Mouse (Mus musculus) midbrain, postnatal 0 days (tissue): Measurements from ENCODE around the gene Zbtb34. TPM values are rescaled to one million over a fixed set of nuclear protein-coding genes. Genes with fewer than 3 reads are reported as not detected.

Experiments used
- ATAC-seq: fragments of 200-750 bp; cut with Nextera tagmentation; 2 replicates; pipeline ENCODE4 v1.8.0; 2017; ENCODE audit warnings: moderate number of reproducible peaks, mild to moderate bottlenecking, moderate TSS enrichment, moderate library complexity; ENCODE audit not compliant: low FRiP score
- DNase-seq: peaks from one replicate; pipeline ENCODE4 v3.0.0-alpha.2; 2015; ENCODE audit warnings: low spot score
- H3K27ac ChIP-seq: fragments of 300-500 bp; sonication (generic); 2 replicates; pipeline ENCODE4 v1.5.1; 2014; ENCODE audit warnings: low read depth, mild to moderate bottlenecking, low read length, mixed read lengths
- H3K27me3 ChIP-seq: fragments of 300-500 bp; sonication (generic); 2 replicates; pipeline ENCODE4 v1.6.1; 2014; ENCODE audit warnings: low read length, control low read depth, mixed read lengths; ENCODE audit not compliant: insufficient read depth
- H3K36me3 ChIP-seq: fragments of 300-500 bp; sonication (generic); 2 replicates; pipeline ENCODE4 v1.6.1; 2014; ENCODE audit warnings: low read length, control low read depth, mixed read lengths; ENCODE audit not compliant: insufficient read depth
- H3K4me1 ChIP-seq: fragments of 300-500 bp; sonication (generic); 2 replicates; pipeline ENCODE4 v1.6.1; 2014; ENCODE audit warnings: mild to moderate bottlenecking, control low read depth, antibody characterized with exemption, low read length, mixed read lengths; ENCODE audit not compliant: insufficient read depth
- H3K4me2 ChIP-seq: fragments of 300-500 bp; sonication (generic); 2 replicates; pipeline ENCODE4 v1.6.1; 2014; ENCODE audit warnings: low read depth, mild to moderate bottlenecking, low read length, mixed read lengths; ENCODE audit not compliant: poor library complexity, severe bottlenecking
- H3K4me3 ChIP-seq: fragments of 300-500 bp; sonication (generic); 2 replicates; pipeline ENCODE4 v1.5.1; 2014; ENCODE audit warnings: low read depth, mild to moderate bottlenecking, low read length, moderate library complexity
- H3K9ac ChIP-seq: fragments of 300-500 bp; sonication (generic); replicated peaks from 2 replicates; pipeline ENCODE4 v1.6.1; 2014; ENCODE audit warnings: mild to moderate bottlenecking, low read length, moderate library complexity, mixed read lengths; ENCODE audit not compliant: poor library complexity, severe bottlenecking
- H3K9me3 ChIP-seq: fragments of 300-500 bp; sonication (generic); 2 replicates; pipeline ENCODE4 v1.6.1; 2016; ENCODE audit warnings: low read length, control low read depth
- CTCF ChIP-seq: IDR thresholded peaks from 2 replicates; pipeline ENCODE4 v1.5.1; 2016; ENCODE audit warnings: antibody characterized with exemption, mild to moderate bottlenecking
- WGBS: fragments of 180-500 bp; shearing (Covaris S2); extraction: QIAGEN DNeasy Blood & Tissue Kit; methylation state at CpG from one replicate; pipeline ENCODE4 v1.1.7; 2014; 5-methylcytosine and 5-hydroxymethylcytosine counted together
- polyA plus RNA-seq: library from polyadenylated mRNA; unstranded; fragments of >200 nt; fragmentation: Nextera tagmentation; extraction: Ambion mirVana; gene quantifications from 2 replicates; pipeline ENCODE4 v1.2.1, GENCODE M21; 2015
- total RNA-seq: library from RNA; depleted of rRNA; stranded (reverse); fragments of >200 nt; gene quantifications from 2 replicates; pipeline ENCODE4 v1.2.3, GENCODE M21; 2014; rRNA removed

The Zbtb34 gene
- total RNA-seq (24.9 and 25.3 TPM in 2 replicates), polyA plus RNA-seq (3.1 and 3.8 TPM in 2 replicates)

DNA sequence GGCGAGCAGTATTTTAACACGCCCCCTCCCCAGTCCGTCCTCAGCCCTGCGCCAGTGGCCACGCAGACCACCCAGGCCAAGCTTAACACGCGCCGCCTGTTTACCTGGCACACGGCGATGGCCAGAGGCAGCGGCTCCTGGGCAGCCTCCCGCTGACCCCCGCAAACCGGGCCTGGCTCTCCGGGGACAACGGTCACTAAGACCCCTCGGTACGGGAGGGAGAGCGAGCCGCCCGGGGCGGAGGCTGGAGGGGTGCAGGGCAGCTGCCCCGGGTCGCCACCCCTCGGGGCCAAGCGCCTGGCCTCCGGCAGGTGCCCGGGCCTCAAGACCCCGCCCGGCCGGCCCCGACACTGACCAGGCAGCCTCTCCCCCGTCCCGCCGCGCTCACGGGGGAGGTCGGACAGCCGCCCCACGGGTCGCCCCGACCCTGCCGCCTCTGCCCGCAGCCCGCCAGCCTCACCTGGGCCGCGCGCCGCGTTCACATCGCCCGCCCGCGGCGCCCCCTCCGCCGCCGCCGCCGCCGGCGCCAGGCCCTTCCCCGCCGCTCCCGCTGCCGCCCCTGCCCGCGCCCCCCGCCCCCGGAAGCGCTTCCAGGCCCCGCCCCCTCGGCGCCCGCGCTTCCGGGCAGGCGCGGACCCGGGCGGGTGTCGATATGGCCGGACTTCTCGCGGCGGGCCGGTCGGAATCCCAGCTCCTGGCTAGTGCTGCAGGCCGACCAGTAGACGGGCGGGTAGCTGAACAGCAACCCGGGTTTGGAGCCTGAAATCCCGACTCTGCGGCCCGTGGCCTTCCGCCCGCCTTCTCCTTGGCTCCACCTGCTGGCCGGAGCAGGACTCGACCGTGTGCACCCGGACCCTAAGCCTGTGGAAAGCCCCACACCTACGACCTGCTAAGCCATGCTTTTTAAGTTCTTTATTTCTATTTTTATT, at the start of gene Zbtb34:
TSS of gene Zbtb34 (minus strand) at position 554 of the 929 bp plus-strand sequence.
- TF ChIP-seq CTCF: peak; percentile 82
- peaks cover 19% of the 10 kb centered on the region; the same call in 1 of the 2 replicates for H3K4me1 ChIP-seq

DNA sequence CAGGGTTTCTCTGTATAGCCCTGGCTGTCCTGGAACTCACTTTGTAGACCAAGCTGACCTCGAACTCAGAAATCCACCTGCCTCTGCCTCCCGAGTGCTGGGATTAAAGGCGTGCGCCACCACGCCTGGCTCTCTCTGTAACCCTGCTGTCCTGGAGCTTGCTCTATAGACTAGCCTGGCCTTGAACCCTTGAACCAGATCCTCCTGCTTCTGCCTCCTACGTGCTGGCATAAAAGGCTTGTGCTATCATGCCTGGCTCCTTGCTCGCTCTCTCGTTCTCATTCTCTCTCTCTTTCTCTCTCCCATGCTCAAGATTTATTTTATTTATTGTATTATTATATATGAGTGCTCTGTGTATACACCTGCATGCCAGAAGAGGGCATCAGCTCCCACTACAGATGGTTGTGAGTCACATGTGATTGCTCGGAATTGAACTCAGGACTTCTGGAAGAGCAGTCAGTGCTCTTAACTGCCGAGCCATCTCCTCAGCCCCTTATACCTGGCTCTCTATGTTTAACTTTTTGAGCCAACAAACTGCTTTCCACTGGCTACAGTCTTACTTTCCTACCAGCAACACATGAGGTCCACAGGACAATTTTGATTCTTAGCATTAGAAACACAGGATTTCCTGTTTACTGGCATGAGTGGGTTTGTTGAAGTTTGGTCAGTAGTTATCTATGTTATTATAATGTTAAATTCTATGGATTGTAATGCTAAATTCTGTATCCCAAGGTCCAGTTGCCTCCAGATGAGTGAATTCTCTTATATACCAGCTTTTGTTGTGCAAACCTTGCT, 47.0 kb upstream of the Zbtb34 start:
- WGBS: 88% methylated on average over 10 of the region's 10 CpGs
- H3K27me3 ChIP-seq: no peaks in the 10 kb centered on the region
- H3K36me3 ChIP-seq: no peaks in the 10 kb centered on the region
- no peaks in the 10 kb centered on the region for H3K9me3 ChIP-seq
- no peak for ATAC-seq
- no peak overlapping the region for H3K4me3 ChIP-seq
- no peaks in the 10 kb centered on the region for H3K4me1 ChIP-seq
- no peak overlapping the region for H3K9ac ChIP-seq
- no peak overlapping the region for H3K4me2 ChIP-seq
- no peak overlapping the region for H3K27ac ChIP-seq
- no peak for DNase-seq
- no peak for TF ChIP-seq CTCF

More for the DNA sequence above, at the start of gene Zbtb34:
- DNase-seq: peak; percentile 65
- Histone ChIP-seq H3K4me2 (peak within 1 kb of the TSS; percentile 92), H3K36me3 (peaks cover 10% of the 10 kb centered on the region; the same call in 1 of the 2 replicates), H3K4me3 (peak within 1 kb of the TSS; percentile 96), H3K9ac (peak within 1 kb of the TSS; percentile 93), H3K9me3 (no peaks in the 10 kb centered on the region), H3K27ac (peak within 1 kb of the TSS; percentile 62), H3K27me3 (no peaks in the 10 kb centered on the region)
- peak; percentile 64 for ATAC-seq
- 1% methylated on average over 49 of the region's 102 CpGs for WGBS

DNA sequence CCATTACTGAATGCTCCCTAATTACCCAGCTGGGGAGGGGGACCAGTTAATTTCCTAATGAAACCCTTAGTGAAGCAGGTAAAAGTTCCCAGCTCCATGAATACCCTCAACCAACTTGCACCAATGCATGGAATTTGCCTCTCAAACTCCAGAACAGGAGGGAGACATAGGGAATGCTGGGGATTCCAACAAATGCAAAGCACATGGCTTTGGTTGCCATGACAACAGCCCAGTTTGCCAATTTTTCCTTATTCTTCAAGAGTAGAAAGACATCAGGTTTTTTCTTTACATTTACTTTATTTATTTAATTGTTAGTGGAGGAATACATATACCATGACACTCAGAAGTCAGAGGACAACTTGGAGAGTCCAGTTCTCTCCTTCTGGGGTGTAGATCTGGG, 44.8 kb upstream of the Zbtb34 start:
- H3K4me2 ChIP-seq: no peak overlapping the region
- no peaks in the 10 kb centered on the region for H3K9me3 ChIP-seq
- H3K36me3 ChIP-seq: no peaks in the 10 kb centered on the region
- DNase-seq: peak; percentile 82
- H3K4me1 ChIP-seq: no peaks in the 10 kb centered on the region
- H3K9ac ChIP-seq: no peak overlapping the region
- no peak for TF ChIP-seq CTCF
- no peaks in the 10 kb centered on the region for H3K27me3 ChIP-seq
- no peak overlapping the region for H3K27ac ChIP-seq
- H3K4me3 ChIP-seq: no peak overlapping the region
- ATAC-seq: no peak

DNA sequence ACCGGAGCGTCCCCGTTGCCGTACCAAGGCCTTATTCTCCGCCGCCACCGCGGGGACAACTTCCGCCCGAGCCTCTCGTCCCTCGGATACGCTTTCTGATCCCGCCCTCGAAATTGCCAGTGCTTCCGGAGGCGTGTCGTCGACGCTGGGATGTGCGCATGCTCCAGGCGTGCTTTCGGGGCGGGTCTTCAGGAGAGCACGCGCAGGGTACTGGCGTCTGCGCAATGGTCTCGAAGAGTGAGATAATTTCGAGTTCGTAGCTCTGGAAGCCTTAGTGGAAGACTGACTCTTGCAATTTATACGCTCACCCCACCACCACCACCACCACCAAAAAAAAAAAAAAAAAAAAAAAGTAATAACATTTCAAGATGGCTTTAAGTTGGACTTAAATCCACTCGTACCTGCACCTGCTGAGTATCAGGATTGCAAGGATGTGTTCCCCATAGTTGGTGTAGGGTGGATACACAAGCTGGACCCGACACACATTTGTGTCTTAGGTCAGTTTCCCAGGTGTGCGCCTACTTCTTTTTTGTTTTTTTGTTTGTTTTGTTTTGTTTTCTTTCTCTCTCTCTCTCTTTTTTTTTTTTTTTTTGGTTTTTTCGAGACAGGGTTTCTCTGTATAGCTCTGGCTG, 37.5 kb upstream of the Zbtb34 start, which contains the start of gene Zbtb43:
TSS of gene Zbtb43 (minus strand) at position 94 of the 632 bp plus-strand sequence.
- DNase-seq (peak; percentile 96), ATAC-seq (peak; percentile 94)
- WGBS: 5% methylated on average over 36 of the region's 36 CpGs
- Histone ChIP-seq H3K4me1 (peaks cover 12% of the 10 kb centered on the region; the same call in 1 of the 2 replicates), H3K9me3 (no peaks in the 10 kb centered on the region), H3K4me2 (peak within 1 kb of the TSS; percentile 83), H3K4me3 (peak within 1 kb of the TSS; percentile 98), H3K27me3 (no peaks in the 10 kb centered on the region), H3K36me3 (peaks cover 4% of the 10 kb centered on the region; the same call in 1 of the 2 replicates), H3K27ac (peak within 1 kb of the TSS; percentile 68), H3K9ac (peak within 1 kb of the TSS; percentile 87)
- TF ChIP-seq CTCF: 0 out of 2 replicates have a peak, but pooled peaks have one; percentile 7
